Mouse (Mus musculus): ENCODE measurements around the gene Kiss1r. TPM values are rescaled to one million over a fixed set of nuclear protein-coding genes. Genes with fewer than 3 reads are reported as not detected.
"Not testable (repeated sequence)": the region's sequence is repeated elsewhere in the genome, so short reads cannot be mapped to it uniquely, and the experiment has no call there.

Gene Kiss1r
- polyA plus RNA-seq, 1 experiment from 2014 or later, result 0.21 TPM

GRCm38 (mm10) chr10:79879527-79879926 lies 37.2 kb upstream of the Kiss1r start:
- no peak overlapping the region for H3K9ac ChIP-seq (ENCODE audit: low read length)
- no peak overlapping the region for H3K4me3 ChIP-seq (ENCODE audit: low read depth, low read length)
- 0 out of 2 replicates have a peak, but pooled peaks cover 2% of the 10 kb centered on the region for H3K27me3 ChIP-seq (ENCODE audit: control insufficient read depth, insufficient read depth, low read length)
- H3K4me2 ChIP-seq (ENCODE audit: low read depth, severe bottlenecking), result no peak overlapping the region
- H3K36me3 ChIP-seq (ENCODE audit: control insufficient read depth, insufficient read depth, low read length), result no peaks in the 10 kb centered on the region
- no peak overlapping the region for H3K27ac ChIP-seq (replicated peaks; ENCODE audit: low read depth, low read length)
- no peaks in the 10 kb centered on the region for H3K9me3 ChIP-seq (ENCODE audit: control insufficient read depth, low read length)
- no peak for ATAC-seq (ENCODE audit: insufficient number of reproducible peaks, low FRiP score, low TSS enrichment, low read depth)
- peaks cover 17% of the 10 kb centered on the region for H3K4me1 ChIP-seq (ENCODE audit: control insufficient read depth, insufficient read depth, low read length)
- 52% methylated on average over 3 of the region's 3 CpGs for WGBS
- no peak for DNase-seq (ENCODE audit: low spot score)

GRCm38 (mm10) chr10:79880721-79881120 lies 36.0 kb upstream of the Kiss1r start:
- Histone ChIP-seq H3K27me3 (ENCODE audit: control insufficient read depth, insufficient read depth, low read length) (0 out of 2 replicates have a peak, but pooled peaks cover 2% of the 10 kb centered on the region), H3K4me3 (ENCODE audit: low read depth, low read length) (no peak overlapping the region)

GRCm38 (mm10) chr10:79881981-79882380 lies 34.8 kb upstream of the Kiss1r start:
- peak overlapping the region; percentile 30; the same call in 1 of the 2 replicates for H3K4me2 ChIP-seq (ENCODE audit: low read depth, severe bottlenecking)
- H3K4me1 ChIP-seq (ENCODE audit: control insufficient read depth, insufficient read depth, low read length), result peaks cover 11% of the 10 kb centered on the region
- ATAC-seq (ENCODE audit: insufficient number of reproducible peaks, low FRiP score, low TSS enrichment, low read depth) (no peak), DNase-seq (ENCODE audit: low spot score) (peak; percentile 49)
- H3K36me3 ChIP-seq (ENCODE audit: control insufficient read depth, insufficient read depth, low read length), result no peaks in the 10 kb centered on the region
- H3K9ac ChIP-seq (ENCODE audit: low read length), result no peak overlapping the region; the same call in 1 of the 2 replicates
- H3K27ac ChIP-seq (replicated peaks; ENCODE audit: low read depth, low read length), result no peak overlapping the region
- no peak overlapping the region; the same call in 1 of the 2 replicates for H3K4me3 ChIP-seq (ENCODE audit: low read depth, low read length)
- WGBS, result 4% methylated on average over 22 of the region's 22 CpGs
- H3K27me3 ChIP-seq (ENCODE audit: control insufficient read depth, insufficient read depth, low read length), result 0 out of 2 replicates have a peak, but pooled peaks cover 2% of the 10 kb centered on the region
- no peaks in the 10 kb centered on the region for H3K9me3 ChIP-seq (ENCODE audit: control insufficient read depth, low read length)

More at GRCm38 (mm10) chr10:79880721-79881120, 36.0 kb upstream of the Kiss1r start:
- Histone ChIP-seq H3K9me3 (ENCODE audit: control insufficient read depth, low read length) (no peaks in the 10 kb centered on the region), H3K36me3 (ENCODE audit: control insufficient read depth, insufficient read depth, low read length) (no peaks in the 10 kb centered on the region), H3K4me1 (ENCODE audit: control insufficient read depth, insufficient read depth, low read length) (peaks cover 11% of the 10 kb centered on the region), H3K27ac (replicated peaks; ENCODE audit: low read depth, low read length) (no peak overlapping the region), H3K4me2 (ENCODE audit: low read depth, severe bottlenecking) (no peak overlapping the region), H3K9ac (ENCODE audit: low read length) (no peak overlapping the region)
- WGBS, result 11% methylated on average over 9 of the region's 9 CpGs
- ATAC-seq (ENCODE audit: insufficient number of reproducible peaks, low FRiP score, low TSS enrichment, low read depth), result no peak
- DNase-seq (ENCODE audit: low spot score), result no peak

- H3K4me3 ChIP-seq (ENCODE audit: low read depth, low read length), result no peak overlapping the region
- H3K27ac ChIP-seq (replicated peaks; ENCODE audit: low read depth, low read length), result no peak overlapping the region
- DNase-seq (ENCODE audit: low spot score) (peak; percentile 90), ATAC-seq (ENCODE audit: insufficient number of reproducible peaks, low FRiP score, low TSS enrichment, low read depth) (no peak; the same call in 1 of the 2 replicates)
- H3K9me3 ChIP-seq (ENCODE audit: control insufficient read depth, low read length), result no peaks in the 10 kb centered on the region
- H3K4me1 ChIP-seq (ENCODE audit: control insufficient read depth, insufficient read depth, low read length), result peaks cover 11% of the 10 kb centered on the region
- peak overlapping the region; percentile 13; the same call in 1 of the 2 replicates for H3K9ac ChIP-seq (ENCODE audit: low read length)
- H3K4me2 ChIP-seq (ENCODE audit: low read depth, severe bottlenecking), result peak overlapping the region; percentile 15; the same call in 1 of the 2 replicates
- H3K27me3 ChIP-seq (ENCODE audit: control insufficient read depth, insufficient read depth, low read length), result 0 out of 2 replicates have a peak, but pooled peaks cover 2% of the 10 kb centered on the region
- WGBS, result 16% methylated on average over 22 of the region's 22 CpGs
- H3K36me3 ChIP-seq (ENCODE audit: control insufficient read depth, insufficient read depth, low read length), result no peaks in the 10 kb centered on the region
Observed at GRCm38 (mm10) chr10:79883297-79884084, 33.3 kb upstream of the Kiss1r start.

- 0 out of 2 replicates have a peak, but pooled peaks cover 2% of the 10 kb centered on the region for H3K27me3 ChIP-seq (ENCODE audit: control insufficient read depth, insufficient read depth, low read length)
- DNase-seq (ENCODE audit: low spot score) (no peak), ATAC-seq (ENCODE audit: insufficient number of reproducible peaks, low FRiP score, low TSS enrichment, low read depth) (no peak)
- H3K4me1 ChIP-seq (ENCODE audit: control insufficient read depth, insufficient read depth, low read length), result peaks cover 11% of the 10 kb centered on the region
- 72% methylated on average over 4 of the region's 4 CpGs for whole genome bisulfite sequencing
- H3K9me3 ChIP-seq (ENCODE audit: control insufficient read depth, low read length), result no peaks in the 10 kb centered on the region
- no peak overlapping the region for H3K4me2 ChIP-seq (ENCODE audit: low read depth, severe bottlenecking)
- H3K27ac ChIP-seq (replicated peaks; ENCODE audit: low read depth, low read length), result no peak overlapping the region
- no peak overlapping the region for H3K9ac ChIP-seq (ENCODE audit: low read length)
- H3K36me3 ChIP-seq (ENCODE audit: control insufficient read depth, insufficient read depth, low read length), result no peaks in the 10 kb centered on the region
- H3K4me3 ChIP-seq (ENCODE audit: low read depth, low read length), result no peak overlapping the region
Observed at GRCm38 (mm10) chr10:79884446-79884845, 32.3 kb upstream of the Kiss1r start.

GRCm38 (mm10) chr10:79884938-79885337 lies 31.8 kb upstream of the Kiss1r start:
- H3K4me3 ChIP-seq (ENCODE audit: low read depth, low read length); H3K27me3 ChIP-seq (ENCODE audit: control insufficient read depth, insufficient read depth, low read length); H3K27ac ChIP-seq (replicated peaks; ENCODE audit: low read depth, low read length); H3K36me3 ChIP-seq (ENCODE audit: control insufficient read depth, insufficient read depth, low read length); H3K4me2 ChIP-seq (ENCODE audit: low read depth, severe bottlenecking); H3K9me3 ChIP-seq (ENCODE audit: control insufficient read depth, low read length); ATAC-seq (ENCODE audit: insufficient number of reproducible peaks, low FRiP score, low TSS enrichment, low read depth); H3K9ac ChIP-seq (ENCODE audit: low read length); DNase-seq (ENCODE audit: low spot score): not testable (repeated sequence)
- H3K4me1 ChIP-seq (ENCODE audit: control insufficient read depth, insufficient read depth, low read length), result peaks cover 11% of the 10 kb centered on the region
- WGBS, result 69% methylated on average over 2 of the region's 3 CpGs

- Histone ChIP-seq H3K4me2 (ENCODE audit: low read depth, severe bottlenecking) (no peak within 1 kb of the TSS; the same call in 1 of the 2 replicates), H3K9ac (ENCODE audit: low read length) (no peak within 1 kb of the TSS), H3K4me3 (ENCODE audit: low read depth, low read length) (no peak within 1 kb of the TSS), H3K27ac (replicated peaks; ENCODE audit: low read depth, low read length) (no peak within 1 kb of the TSS), H3K27me3 (ENCODE audit: control insufficient read depth, insufficient read depth, low read length) (0 out of 2 replicates have a peak, but pooled peaks cover 2% of the 10 kb centered on the region), H3K36me3 (ENCODE audit: control insufficient read depth, insufficient read depth, low read length) (no peaks in the 10 kb centered on the region), H3K9me3 (ENCODE audit: control insufficient read depth, low read length) (no peaks in the 10 kb centered on the region), H3K4me1 (ENCODE audit: control insufficient read depth, insufficient read depth, low read length) (peaks cover 11% of the 10 kb centered on the region)
- WGBS, result 83% methylated on average over 6 of the region's 6 CpGs
- ATAC-seq (ENCODE audit: insufficient number of reproducible peaks, low FRiP score, low TSS enrichment, low read depth), result no peak
- no peak for DNase-seq (ENCODE audit: low spot score)
Observed at GRCm38 (mm10) chr10:79886054-79886453, 30.7 kb upstream of the Kiss1r start, which contains the start of gene Elane. TSS of gene Elane (plus strand) at chr10:79886247.

GRCm38 (mm10) chr10:79886611-79887010 lies 30.2 kb upstream of the Kiss1r start:
- Histone ChIP-seq H3K4me3 (ENCODE audit: low read depth, low read length) (no peak overlapping the region), H3K4me1 (ENCODE audit: control insufficient read depth, insufficient read depth, low read length) (peaks cover 11% of the 10 kb centered on the region), H3K27me3 (ENCODE audit: control insufficient read depth, insufficient read depth, low read length) (0 out of 2 replicates have a peak, but pooled peaks cover 2% of the 10 kb centered on the region), H3K9me3 (ENCODE audit: control insufficient read depth, low read length) (no peaks in the 10 kb centered on the region), H3K27ac (replicated peaks; ENCODE audit: low read depth, low read length) (no peak overlapping the region), H3K36me3 (ENCODE audit: control insufficient read depth, insufficient read depth, low read length) (no peaks in the 10 kb centered on the region), H3K9ac (ENCODE audit: low read length) (no peak overlapping the region), H3K4me2 (ENCODE audit: low read depth, severe bottlenecking) (no peak overlapping the region; the same call in 1 of the 2 replicates)
- WGBS, result 69% methylated on average over 8 of the region's 8 CpGs
- ATAC-seq (ENCODE audit: insufficient number of reproducible peaks, low FRiP score, low TSS enrichment, low read depth), result no peak
- DNase-seq (ENCODE audit: low spot score), result no peak

Data from limb, embryonic 11.5 days (tissue).